Mouse (Mus musculus) heart, embryonic 16.5 days (tissue): ENCODE measurements around the gene Gcnt2. TPM values are rescaled to one million over a fixed set of nuclear protein-coding genes. Genes with fewer than 3 reads are reported as not detected.

Experiments
- ATAC-seq: fragments of 200-750 bp; cut with Nextera tagmentation; replicated peaks from 2 replicates; pipeline ENCODE4 v1.8.0; 2017; ENCODE audit warnings: moderate number of reproducible peaks; ENCODE audit not compliant: insufficient read depth, low FRiP score; ENCODE audit errors: extremely low read depth
- H3K27ac ChIP-seq: fragments of 300-500 bp; sonication (generic); 2 replicates; pipeline ENCODE4 v1.5.1; 2014; ENCODE audit warnings: mild to moderate bottlenecking, low read length, control low read depth, moderate library complexity
- H3K27me3 ChIP-seq: fragments of 300-500 bp; sonication (generic); 2 replicates; pipeline ENCODE4 v1.6.1; 2014; ENCODE audit warnings: low read length, mixed read lengths; ENCODE audit not compliant: control insufficient read depth, insufficient read depth
- H3K36me3 ChIP-seq: fragments of 300-500 bp; sonication (generic); 2 replicates; pipeline ENCODE4 v1.6.1; 2014; ENCODE audit not compliant: control insufficient read depth, insufficient read depth
- H3K4me1 ChIP-seq: fragments of 300-500 bp; sonication (generic); 2 replicates; pipeline ENCODE4 v1.6.1; 2014; ENCODE audit warnings: low read length, mixed read lengths; ENCODE audit not compliant: control insufficient read depth, insufficient read depth
- H3K4me2 ChIP-seq: fragments of 300-500 bp; sonication (generic); 2 replicates; pipeline ENCODE4 v1.6.1; 2014; ENCODE audit warnings: low read depth, mild to moderate bottlenecking, control low read depth, low read length
- H3K4me3 ChIP-seq: fragments of 300-500 bp; sonication (generic); 2 replicates; pipeline ENCODE4 v1.5.1; 2014; ENCODE audit warnings: mild to moderate bottlenecking, control low read depth, low read length
- H3K9ac ChIP-seq: fragments of 300-500 bp; sonication (generic); 2 replicates; pipeline ENCODE4 v1.6.1; 2014; ENCODE audit warnings: low read length, control low read depth
- H3K9me3 ChIP-seq: fragments of 300-500 bp; sonication (generic); replicated peaks from 2 replicates; pipeline ENCODE4 v1.6.1; 2016; ENCODE audit warnings: low read length; ENCODE audit not compliant: control insufficient read depth
- WGBS: fragments of 180-500 bp; shearing (Covaris S2); extraction: QIAGEN DNeasy Blood & Tissue Kit; methylation state at CpG from one replicate; pipeline ENCODE4 v1.1.7; 2014; 5-methylcytosine and 5-hydroxymethylcytosine counted together
- polyA plus RNA-seq: library from polyadenylated mRNA; unstranded; fragments of >200 nt; fragmentation: Nextera tagmentation; extraction: Ambion mirVana; gene quantifications from 2 replicates; pipeline ENCODE4 v1.2.1, GENCODE M21; 2015

Gcnt2 gene
- polyA plus RNA-seq, 1 experiment from 2014 or later = 5.0 TPM

DNA sequence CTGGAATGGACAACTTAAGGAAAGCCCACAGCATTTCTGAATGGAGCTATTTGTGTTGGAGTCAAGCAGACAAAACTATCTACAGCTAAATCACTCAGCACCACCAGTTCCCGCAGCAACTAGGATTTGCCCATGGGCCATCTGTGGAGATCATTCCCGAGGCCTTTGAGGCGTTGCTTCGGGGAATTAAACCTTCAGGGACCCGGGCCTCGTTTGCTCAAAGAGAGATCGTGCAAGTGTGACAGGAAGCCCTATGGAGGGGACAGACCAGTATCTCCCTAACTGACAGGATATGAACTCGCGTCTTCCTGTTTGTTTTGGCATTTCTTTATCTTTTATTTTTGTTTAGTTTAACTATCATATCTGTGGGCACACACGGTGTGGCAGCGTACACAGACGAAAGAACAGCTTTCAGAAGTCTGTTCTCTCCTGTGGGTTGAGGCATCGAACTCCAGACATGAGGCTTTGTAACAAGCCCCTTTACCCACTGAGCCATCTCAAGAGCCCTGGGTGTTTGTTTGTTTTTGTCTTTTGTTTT, 2.2 kb upstream of the Gcnt2 start:
- Histone ChIP-seq H3K27me3 (no peaks in the 10 kb centered on the region), H3K9ac (no peak overlapping the region), H3K4me2 (no peak overlapping the region), H3K4me1 (peaks cover 11% of the 10 kb centered on the region), H3K9me3 (no peaks in the 10 kb centered on the region), H3K36me3 (no peaks in the 10 kb centered on the region), H3K27ac (no peak overlapping the region), H3K4me3 (no peak overlapping the region)
- no peak for ATAC-seq
- 60% methylated on average over 13 of the region's 13 CpGs for WGBS

DNA sequence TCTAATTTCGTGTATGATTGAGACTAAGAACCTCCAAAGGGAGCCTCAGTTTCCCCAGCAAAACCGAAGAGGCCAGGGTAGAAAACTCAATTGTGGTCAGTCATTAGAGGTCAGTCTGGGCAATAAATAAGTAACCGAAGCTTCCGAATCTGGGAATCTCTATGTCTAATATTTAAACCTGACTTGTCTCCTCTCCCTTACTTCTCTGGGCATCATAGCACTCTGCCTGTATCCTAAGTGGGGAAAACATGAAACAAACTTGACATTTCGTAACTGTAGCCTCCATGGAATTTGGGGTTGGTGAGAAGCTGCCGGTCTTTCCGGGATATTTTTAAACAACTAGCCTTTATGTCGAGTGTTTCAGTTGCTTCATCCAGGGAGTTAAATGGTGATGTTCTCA, 329 bp upstream of the Gcnt2 start:
- Histone ChIP-seq H3K36me3 (no peaks in the 10 kb centered on the region), H3K27ac (no peak overlapping the region), H3K9ac (no peak overlapping the region; the same call in 1 of the 2 replicates), H3K9me3 (no peaks in the 10 kb centered on the region), H3K4me2 (peak overlapping the region; percentile 54; the same call in 1 of the 2 replicates), H3K27me3 (no peaks in the 10 kb centered on the region), H3K4me1 (peaks cover 7% of the 10 kb centered on the region), H3K4me3 (no peak overlapping the region)
- no peak for ATAC-seq
- 71% methylated on average over 8 of the region's 8 CpGs for WGBS

DNA sequence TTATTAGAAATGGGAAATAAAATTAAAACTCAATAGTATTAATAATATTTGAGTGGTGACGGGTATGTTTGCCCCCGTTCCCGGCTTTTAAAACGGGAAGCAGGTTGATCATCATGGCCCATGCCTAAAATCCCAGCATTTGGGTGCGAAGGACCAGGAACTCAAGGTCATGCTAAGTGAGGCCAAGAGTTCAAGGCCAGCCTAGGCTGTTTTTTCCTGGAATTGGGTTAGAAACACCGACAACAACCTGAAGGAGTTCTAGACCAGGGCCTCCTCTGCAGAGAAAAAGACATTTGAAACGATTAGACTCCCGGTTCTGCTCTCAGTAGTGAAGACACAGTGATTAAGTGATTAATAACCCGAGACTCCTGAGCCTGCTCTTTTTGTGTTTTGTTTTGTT, 3.5 kb downstream of the Gcnt2 start:
- no peak overlapping the region for H3K4me2 ChIP-seq
- no peaks in the 10 kb centered on the region for H3K9me3 ChIP-seq
- 88% methylated on average over 9 of the region's 9 CpGs for WGBS
- H3K4me3 ChIP-seq = no peak overlapping the region
- no peak overlapping the region for H3K27ac ChIP-seq
- no peaks in the 10 kb centered on the region for H3K36me3 ChIP-seq
- no peak for ATAC-seq
- H3K9ac ChIP-seq = no peak overlapping the region
- H3K27me3 ChIP-seq = no peaks in the 10 kb centered on the region
- H3K4me1 ChIP-seq = peaks cover 1% of the 10 kb centered on the region; the same call in 1 of the 2 replicates

DNA sequence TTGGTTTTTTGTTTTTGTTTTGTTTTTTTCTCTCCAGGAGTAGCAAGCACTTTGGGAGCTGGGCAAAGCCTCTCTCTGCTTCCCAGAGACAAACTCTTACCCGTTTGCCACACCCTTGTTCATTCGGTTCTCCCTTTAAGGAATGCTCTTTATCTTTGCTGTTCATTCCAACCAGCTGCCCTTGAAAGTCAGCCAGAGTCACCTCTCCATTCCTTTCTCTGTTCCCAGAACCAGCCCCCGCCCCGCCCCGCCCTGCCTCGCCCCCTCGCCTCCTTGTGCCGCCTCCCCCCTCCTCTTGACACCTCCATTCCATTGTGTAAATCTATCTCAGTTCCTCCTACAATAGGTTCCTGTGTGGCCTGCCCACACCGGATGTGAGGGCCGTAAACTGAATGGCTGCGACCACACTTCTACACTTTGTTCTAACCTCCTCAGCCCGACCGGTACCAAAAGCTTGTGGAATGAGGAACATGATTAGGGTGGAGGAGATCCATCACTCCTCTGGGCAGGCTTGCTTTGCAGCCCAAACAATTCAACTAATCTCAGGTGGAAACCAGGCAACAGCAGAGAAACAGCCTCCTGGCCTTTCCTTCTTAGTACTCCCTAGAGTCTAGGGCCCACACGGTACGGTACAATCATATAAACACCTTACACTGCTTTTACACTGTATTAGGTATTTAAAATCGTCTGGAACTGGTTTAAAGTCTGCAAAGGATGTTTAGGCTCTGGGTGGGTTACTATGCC, 9.5 kb downstream of the Gcnt2 start:
- ATAC-seq = peak; percentile 88
- H3K4me1 ChIP-seq = peaks cover 10% of the 10 kb centered on the region
- H3K27ac ChIP-seq = peak overlapping the region; percentile 72
- H3K4me3 ChIP-seq = no peak overlapping the region
- no peaks in the 10 kb centered on the region for H3K27me3 ChIP-seq
- WGBS = 10% methylated on average over 16 of the region's 16 CpGs
- peak overlapping the region; percentile 34 for H3K4me2 ChIP-seq
- peak overlapping the region; percentile 52 for H3K9ac ChIP-seq
- no peaks in the 10 kb centered on the region; the same call in 1 of the 2 replicates for H3K9me3 ChIP-seq
- no peaks in the 10 kb centered on the region for H3K36me3 ChIP-seq

DNA sequence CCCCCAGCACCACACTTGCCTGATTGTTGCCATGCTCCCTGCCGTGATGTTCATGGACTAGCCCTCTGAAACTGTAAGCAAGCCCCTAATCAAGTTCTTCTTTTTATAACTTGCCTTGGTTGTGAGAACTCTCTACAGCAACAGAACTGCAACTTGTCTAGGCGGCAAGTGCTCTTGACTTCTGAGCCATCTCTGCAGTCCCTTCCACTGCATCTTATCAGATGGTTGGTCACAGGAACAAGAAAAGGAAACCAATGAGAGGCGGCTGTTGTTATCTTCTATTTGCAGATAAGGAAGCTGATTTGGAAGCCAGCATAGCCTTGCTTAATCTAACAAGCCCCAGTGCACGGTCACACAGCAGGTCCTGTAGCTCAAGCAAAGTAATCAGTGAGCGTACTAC, 14.5 kb downstream of the Gcnt2 start:
- ATAC-seq = no peak
- 37% methylated on average over 5 of the region's 5 CpGs for WGBS
- Histone ChIP-seq H3K36me3 (no peaks in the 10 kb centered on the region), H3K4me3 (no peak overlapping the region), H3K27ac (no peak overlapping the region), H3K9me3 (no peaks in the 10 kb centered on the region; the same call in 1 of the 2 replicates), H3K9ac (no peak overlapping the region), H3K4me2 (no peak overlapping the region), H3K4me1 (peaks cover 4% of the 10 kb centered on the region), H3K27me3 (no peaks in the 10 kb centered on the region)

DNA sequence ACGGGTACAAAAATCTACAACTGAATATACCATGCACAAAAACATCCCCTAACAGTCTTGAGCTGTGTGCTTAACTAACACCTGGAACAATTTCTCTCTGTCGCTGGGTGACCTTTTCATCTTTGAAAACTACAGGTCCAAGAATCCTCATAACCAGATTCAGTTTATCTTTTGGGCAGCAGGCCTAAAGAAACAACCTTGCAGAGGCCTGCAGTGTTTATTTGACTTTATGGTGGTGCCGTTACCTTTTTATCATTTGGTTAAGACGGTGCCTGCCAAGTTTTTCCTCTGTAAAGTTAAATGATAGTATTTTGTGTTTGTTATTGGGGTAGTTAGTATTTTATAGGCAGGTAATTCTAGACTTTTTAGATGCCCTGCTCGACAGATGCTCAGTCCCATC, 15.9 kb downstream of the Gcnt2 start:
- H3K9ac ChIP-seq = no peak overlapping the region
- no peak overlapping the region for H3K4me3 ChIP-seq
- no peaks in the 10 kb centered on the region for H3K27me3 ChIP-seq
- no peaks in the 10 kb centered on the region; the same call in 1 of the 2 replicates for H3K9me3 ChIP-seq
- WGBS = 60% methylated on average over 5 of the region's 5 CpGs
- no peak overlapping the region for H3K27ac ChIP-seq
- no peak for ATAC-seq
- no peaks in the 10 kb centered on the region for H3K4me1 ChIP-seq
- no peak overlapping the region for H3K4me2 ChIP-seq
- H3K36me3 ChIP-seq = no peaks in the 10 kb centered on the region

DNA sequence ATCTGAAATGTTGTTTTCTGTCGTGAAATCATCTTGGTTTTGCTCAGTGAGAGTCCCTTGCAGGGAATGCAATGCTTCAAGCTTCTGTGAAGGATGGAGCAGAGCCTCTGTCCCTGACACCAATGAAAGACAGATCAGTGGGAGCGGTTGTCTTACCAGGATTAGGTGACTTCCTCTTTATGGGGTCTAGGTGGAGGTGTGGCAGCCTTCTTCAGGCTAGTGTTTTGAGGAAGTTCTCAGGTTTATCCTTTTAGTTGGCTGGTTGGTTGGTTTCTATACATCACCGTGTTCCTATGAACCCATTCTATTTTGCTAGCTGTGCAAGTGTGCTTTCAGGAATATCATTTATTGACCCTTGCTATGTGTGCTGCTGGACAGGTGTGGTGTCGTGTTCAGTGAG, 18.0 kb downstream of the Gcnt2 start:
- no peak for ATAC-seq
- no peak overlapping the region for H3K4me3 ChIP-seq
- H3K36me3 ChIP-seq = no peaks in the 10 kb centered on the region
- H3K4me2 ChIP-seq = no peak overlapping the region
- no peaks in the 10 kb centered on the region; the same call in 1 of the 2 replicates for H3K9me3 ChIP-seq
- no peak overlapping the region for H3K9ac ChIP-seq
- WGBS = 71% methylated on average over 4 of the region's 4 CpGs
- H3K27me3 ChIP-seq = no peaks in the 10 kb centered on the region
- H3K4me1 ChIP-seq = no peaks in the 10 kb centered on the region
- no peak overlapping the region for H3K27ac ChIP-seq

DNA sequence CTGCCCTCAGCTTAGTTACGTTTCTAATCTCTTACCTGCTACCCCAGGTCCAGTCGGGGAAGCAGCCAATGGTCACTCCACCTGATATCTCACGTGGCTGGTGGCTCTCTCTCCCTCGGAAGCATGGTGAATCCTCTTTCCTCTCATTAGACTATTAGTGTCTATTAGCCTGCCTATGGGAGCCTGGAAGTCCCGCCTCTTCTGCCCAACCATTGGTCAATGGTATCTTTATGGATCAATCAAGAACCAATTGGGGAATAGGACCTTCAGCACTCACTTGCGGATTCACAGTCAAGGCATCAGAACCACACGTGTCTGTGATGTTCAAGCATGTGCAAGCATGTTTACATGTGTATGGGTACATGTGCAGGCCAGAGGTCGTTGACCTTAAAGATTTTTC, 21.0 kb downstream of the Gcnt2 start:
- Histone ChIP-seq H3K9ac (no peak overlapping the region), H3K4me3 (no peak overlapping the region), H3K27ac (no peak overlapping the region), H3K4me2 (no peak overlapping the region), H3K4me1 (no peaks in the 10 kb centered on the region), H3K27me3 (no peaks in the 10 kb centered on the region), H3K9me3 (no peaks in the 10 kb centered on the region), H3K36me3 (no peaks in the 10 kb centered on the region)
- ATAC-seq = no peak
- 75% methylated on average over 8 of the region's 8 CpGs for WGBS

DNA sequence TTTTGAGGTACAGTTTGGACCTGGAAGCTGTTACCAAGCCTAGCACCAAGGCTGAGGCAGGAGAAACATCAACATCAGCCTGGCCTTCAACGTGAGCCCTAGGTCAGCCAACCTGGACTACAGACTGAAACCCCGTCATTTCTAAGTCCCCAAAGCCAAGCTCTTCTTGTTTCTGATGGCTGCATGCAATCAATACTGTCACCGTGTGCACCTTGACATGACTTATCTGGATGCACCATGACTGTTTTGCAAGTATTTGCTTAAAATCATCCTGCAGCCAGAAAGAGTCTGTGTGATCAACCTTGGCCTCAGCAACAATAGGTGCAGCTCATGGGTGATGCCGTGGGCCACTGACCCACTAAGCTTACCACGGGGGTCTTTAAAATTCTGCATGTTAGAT, 23.1 kb downstream of the Gcnt2 start:
- Histone ChIP-seq H3K9me3 (no peaks in the 10 kb centered on the region), H3K27me3 (no peaks in the 10 kb centered on the region), H3K4me1 (peaks cover 5% of the 10 kb centered on the region), H3K4me2 (no peak overlapping the region), H3K27ac (no peak overlapping the region), H3K4me3 (no peak overlapping the region), H3K9ac (no peak overlapping the region), H3K36me3 (no peaks in the 10 kb centered on the region)
- ATAC-seq = no peak
- WGBS = 76% methylated on average over 5 of the region's 5 CpGs
